Mouse (Mus musculus) left cerebral cortex, postnatal 4 days (tissue): ENCODE data around the gene Npas4. TPM values are rescaled to one million over a fixed set of nuclear protein-coding genes. Genes with fewer than 3 reads are reported as not detected.
"Not testable (repeated sequence)": the region's sequence is repeated elsewhere in the genome, so short reads cannot be mapped to it uniquely, and the experiment has no call there.

ENCODE experiments used
- DNase-seq: peaks from one replicate; pipeline ENCODE4 v3.0.0-alpha.2; 2022
- intact Hi-C: fragments of 180-260 bp; cut with DNase I; formaldehyde crosslinking; loops from one replicate; pipeline ENCODE4 v1.15.1; 2025
- total RNA-seq, 2 experiments: library from RNA; stranded (reverse); gene quantifications; 2 replicates each; pipeline ENCODE4 v1.2.3; 2021

The Npas4 gene
- total RNA-seq, 2 experiments from 2014 or later = 5.5 to 6.8 TPM

GRCm38 (mm10) chr19:4994043-4994442 is 3.9 kb upstream of the Npas4 start:
- intact Hi-C loops = no loop called here
- no peak for DNase-seq

DNA sequence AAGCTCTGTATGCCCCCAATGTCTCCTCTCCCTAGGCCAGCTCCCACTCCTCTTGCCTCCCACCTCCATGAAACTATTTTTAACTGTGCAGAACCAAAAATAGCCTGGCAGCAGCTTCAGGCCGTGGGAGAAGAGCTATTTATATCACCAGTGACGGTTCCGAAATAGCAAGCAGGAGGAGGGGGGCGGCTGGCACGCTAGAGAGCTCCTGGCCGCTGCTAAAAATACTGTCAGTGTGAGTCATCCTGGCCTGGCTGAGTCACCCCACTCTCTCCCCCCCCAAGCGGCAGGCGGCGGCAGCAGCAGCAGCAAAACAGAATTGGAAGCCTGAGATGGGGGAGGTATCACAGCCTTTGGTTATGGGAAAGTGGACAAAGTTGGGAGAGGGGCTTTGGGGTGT is 2.8 kb upstream of the Npas4 start:
- DNase-seq = peak; percentile 69
- intact Hi-C loops = no loop called here

GRCm38 (mm10) chr19:4992371-4992770 is 2.3 kb upstream of the Npas4 start:
- DNase-seq = no peak
- intact Hi-C loops = no loop called here

DNA sequence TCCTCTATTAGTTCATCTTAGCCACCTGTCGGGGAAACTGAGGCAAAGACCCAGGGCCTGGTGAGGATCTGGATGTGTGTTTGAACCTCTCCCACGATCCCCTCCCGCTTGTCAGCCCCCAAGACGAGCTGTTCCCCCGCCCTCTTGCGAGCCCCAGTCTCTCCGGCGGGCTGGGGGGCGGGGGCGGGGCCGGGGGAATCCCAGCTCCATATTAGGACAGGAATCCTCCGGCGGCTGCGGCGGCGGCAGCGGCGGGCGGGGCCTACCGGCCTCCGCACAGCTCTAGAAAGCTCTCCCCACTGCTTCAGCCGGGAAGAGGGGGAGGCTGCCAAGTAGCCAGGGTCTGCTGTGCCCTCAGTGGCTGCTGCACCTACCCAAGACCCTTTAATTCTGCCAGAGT is 600 bp upstream of the Npas4 start:
- intact Hi-C loops = no loop called here
- peak; percentile 61 for DNase-seq

GRCm38 (mm10) chr19:4989434-4990255 is 471 bp downstream of the Npas4 start:
- DNase-seq = peak; percentile 84
- intact Hi-C loops = no loop called here

DNA sequence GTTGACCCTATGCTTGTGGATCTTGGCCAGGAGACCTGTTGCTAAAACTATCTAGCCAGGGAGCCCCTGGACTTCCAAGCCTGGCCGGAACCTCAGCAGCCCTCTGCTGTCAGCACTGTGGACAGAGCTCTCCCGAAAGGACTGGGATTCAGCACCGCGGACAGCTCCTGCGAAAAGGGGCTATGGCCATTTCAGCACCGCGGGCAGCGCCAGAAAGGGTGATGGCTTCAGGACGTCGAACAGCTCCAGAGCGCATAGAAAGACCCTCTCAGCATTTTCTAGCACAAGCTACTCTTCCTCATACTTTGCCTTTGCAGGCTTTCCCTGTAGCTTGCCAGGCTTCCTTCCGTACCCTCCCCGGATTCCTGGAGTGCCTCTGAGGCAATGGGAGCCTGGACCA is 1.1 kb downstream of the Npas4 start:
- intact Hi-C loops = no loop called here
- peak; percentile 80 for DNase-seq

- intact Hi-C loops = loop anchor here (1.0 kb wide), 1 partner anchor 21 kb away; no protein-coding TSS in a partner anchor
- DNase-seq = peak; percentile 24
Measured at GRCm38 (mm10) chr19:4981767-4982166, 8.3 kb downstream of the Npas4 start.

- intact Hi-C loops = no loop called here
- DNase-seq = no peak
Measured at GRCm38 (mm10) chr19:4968236-4968635, 21.9 kb downstream of the Npas4 start.

DNA sequence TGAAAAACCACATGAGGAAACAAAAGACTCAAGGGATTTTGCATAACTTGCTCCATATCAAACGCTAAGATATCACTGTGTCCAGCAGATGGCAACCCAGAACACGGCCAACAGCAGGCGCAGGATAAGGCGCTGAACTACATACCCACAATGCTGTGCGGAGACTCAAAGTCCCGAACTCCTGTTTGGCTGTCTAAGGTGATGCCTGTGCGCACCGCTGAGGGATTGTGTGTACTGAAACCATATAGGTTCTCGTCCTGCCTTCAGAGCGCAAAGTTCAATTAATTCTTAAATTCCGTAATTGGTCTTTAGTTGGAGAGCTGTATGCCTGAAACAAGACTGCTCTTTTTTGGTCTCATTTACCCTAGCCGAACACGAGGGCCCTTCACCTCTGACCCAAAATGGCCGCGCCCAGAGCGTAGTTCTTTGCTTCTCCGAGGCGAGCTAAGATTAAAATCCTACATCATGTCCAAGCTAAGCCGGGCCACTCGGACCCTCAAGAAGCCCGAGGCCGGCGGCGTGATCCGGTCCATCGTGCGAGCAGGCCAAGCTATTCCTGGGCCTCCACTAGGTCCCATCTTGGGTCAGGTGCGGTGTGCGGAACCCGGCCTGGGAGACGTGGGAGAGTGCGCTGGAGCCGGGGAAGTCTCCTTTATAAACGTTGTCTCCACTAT is 28.1 kb downstream of the Npas4 start, which contains the start of gene Mrpl11:
Gene Mrpl11 (plus strand): TSS at position 220 of the 674 bp plus-strand sequence.
- intact Hi-C loops = no loop called here
- peak; percentile 87 for DNase-seq

DNA sequence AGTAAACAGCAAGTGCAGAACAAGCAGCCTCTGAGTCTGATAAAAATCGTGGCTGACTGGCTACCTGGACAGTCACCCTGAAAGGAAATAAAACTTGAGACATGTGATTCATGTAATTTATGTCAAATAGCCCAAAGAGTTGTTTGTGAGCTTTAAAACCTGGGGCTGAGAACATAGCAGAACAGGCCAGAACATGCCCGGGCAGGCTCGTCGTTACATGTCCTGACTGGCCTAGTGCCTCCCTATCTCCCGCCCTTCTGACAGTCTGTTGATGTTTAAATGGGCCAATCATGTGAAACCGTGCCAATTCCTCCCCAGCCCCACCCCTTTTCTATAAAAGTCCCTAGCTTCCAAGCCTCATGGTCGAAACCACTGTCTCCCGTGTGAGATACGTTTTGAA is 41.5 kb downstream of the Npas4 start:
- DNase-seq, intact Hi-C loops: not testable (repeated sequence)

GRCm38 (mm10) chr19:4945540-4945939 is 44.6 kb downstream of the Npas4 start:
- intact Hi-C loops = no loop called here
- no peak for DNase-seq

GRCm38 (mm10) chr19:4943253-4943588 is 46.9 kb downstream of the Npas4 start:
- intact Hi-C loops = no loop called here
- peak; percentile 13 for DNase-seq

GRCm38 (mm10) chr19:4942551-4943252 is 47.4 kb downstream of the Npas4 start, which contains the start of gene Peli3:
Peli3 (minus strand) TSS chr19:4943127.
- peak; percentile 90 for DNase-seq

DNA sequence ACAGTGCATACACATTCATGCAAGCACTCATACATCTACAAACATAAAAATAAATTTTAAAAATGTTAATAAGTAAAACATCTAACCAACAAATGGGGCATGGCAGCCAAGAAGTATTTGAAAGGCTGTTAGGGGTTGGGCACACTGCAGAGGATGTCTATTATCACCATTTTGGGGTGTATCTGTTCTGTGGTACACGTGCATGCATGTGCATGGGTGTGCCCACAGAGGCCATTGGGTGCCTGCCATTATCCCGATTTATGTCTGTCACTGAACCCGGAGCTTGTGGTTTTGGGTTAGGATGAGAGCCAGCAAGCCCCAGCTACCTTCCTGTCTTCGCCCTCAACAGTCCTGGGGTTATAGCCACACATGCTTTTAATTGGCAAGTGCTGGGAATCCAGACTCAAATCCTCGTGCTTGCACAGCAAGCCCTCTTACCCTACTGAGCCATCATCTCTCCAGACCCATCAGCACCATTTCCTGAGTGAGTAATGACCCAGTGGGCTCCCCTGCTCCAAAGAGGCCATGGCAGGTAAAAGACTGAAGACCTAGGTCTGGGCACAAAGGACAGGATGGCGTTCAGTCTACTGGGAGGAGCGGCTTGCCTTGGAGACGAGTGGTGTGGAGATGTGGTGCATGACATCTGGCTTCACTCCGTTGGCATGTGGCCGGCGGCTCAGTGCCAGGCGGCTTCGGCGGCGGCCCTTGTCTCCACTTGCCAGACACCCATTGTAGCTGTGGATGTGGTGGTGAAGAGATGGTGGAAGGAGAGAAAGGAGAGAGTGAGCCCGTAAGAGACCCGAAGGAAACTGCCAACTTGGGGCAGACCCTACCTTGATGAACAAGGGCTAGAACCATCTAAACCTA is 52.4 kb downstream of the Npas4 start:
- intact Hi-C loops = no loop called here
- DNase-seq = peak; percentile 88

More at GRCm38 (mm10) chr19:4942551-4943252, 47.4 kb downstream of the Npas4 start, which contains the start of gene Peli3:
- intact Hi-C loops = no loop called here

GRCm38 (mm10) chr19:4936896-4937295 is 53.2 kb downstream of the Npas4 start:
- no peak for DNase-seq
- intact Hi-C loops = no loop called here

Other genes starting within 250 kb of the Npas4 start
- 10 to 100 TPM; 32.5 to 35.2 TPM for gene Rbm4b, start 233.8 kb downstream of the Npas4 start, total RNA-seq
- 10 to 100 TPM; 76.1 to 80.4 TPM for gene Rbm4, start 196.4 kb downstream of the Npas4 start, total RNA-seq
- 10 to 100 TPM; 18.2 to 37.9 TPM for gene Gm21992, start 178.7 kb downstream of the Npas4 start, total RNA-seq
- 10 to 100 TPM; 65.9 to 73.9 TPM for gene Rbm14, start 178.7 kb downstream of the Npas4 start, total RNA-seq
- gene Ccs, start 151.0 kb downstream of the Npas4 start, total RNA-seq = 10 to 100 TPM; 38.1 to 41.0 TPM
- 1 to 10 TPM; 1.7 to 2.0 TPM for gene Ccdc87, start 150.9 kb downstream of the Npas4 start, total RNA-seq
- 10 to 100 TPM; 66.9 to 70.3 TPM for gene Ctsf, start 135.2 kb downstream of the Npas4 start, total RNA-seq
- gene Actn3, start 112.4 kb downstream of the Npas4 start, total RNA-seq = 1 to 10 TPM; 2.5 to 3.4 TPM
- 10 to 100 TPM; 17.7 to 21.0 TPM for gene Zdhhc24, start 111.6 kb downstream of the Npas4 start, total RNA-seq
- gene Bbs1, start 83.7 kb downstream of the Npas4 start, total RNA-seq = 10 to 100 TPM; 27.4 to 35.8 TPM
- gene Dpp3, start 62.0 kb downstream of the Npas4 start, total RNA-seq = 10 to 100 TPM; 72.5 to 80.8 TPM
- gene Peli3, start 47.2 kb downstream of the Npas4 start, total RNA-seq = 10 to 100 TPM; 19.5 to 20.1 TPM
- gene Mrpl11, start 28.2 kb downstream of the Npas4 start, total RNA-seq = 10 to 100 TPM; 68.5 to 73.6 TPM
- gene Slc29a2, start 33.5 kb upstream of the Npas4 start, total RNA-seq = 10 to 100 TPM; 29.5 to 32.1 TPM
- gene B4gat1, start 48.5 kb upstream of the Npas4 start, total RNA-seq = 10 to 100 TPM; 64.1 to 76.4 TPM
- 1 to 10 TPM; 5.3 to 5.5 TPM for gene AC124502.3, start 48.6 kb upstream of the Npas4 start, total RNA-seq
- 10 to 100 TPM; 14.5 to 15.5 TPM for gene Brms1, start 51.0 kb upstream of the Npas4 start, total RNA-seq
- gene Rin1, start 60.2 kb upstream of the Npas4 start, total RNA-seq = 1 to 10 TPM; 3.9 to 7.1 TPM
- gene Cd248, start 77.8 kb upstream of the Npas4 start, total RNA-seq = 10 to 100 TPM; 14.2 TPM
- gene Tmem151a, start 95.2 kb upstream of the Npas4 start, total RNA-seq = 10 to 100 TPM; 47.7 to 55.3 TPM
- 10 to 100 TPM; 22.0 to 24.4 TPM for gene Yif1a, start 98.2 kb upstream of the Npas4 start, total RNA-seq
- 100 to 1,000 TPM; 393 to 412 TPM for gene Cnih2, start 108.2 kb upstream of the Npas4 start, total RNA-seq
- gene Rab1b, start 116.8 kb upstream of the Npas4 start, total RNA-seq = 100 to 1,000 TPM; 137 to 148 TPM
- gene Klc2, start 128.2 kb upstream of the Npas4 start, total RNA-seq = 100 to 1,000 TPM; 155 to 159 TPM